Mouse (Mus musculus) hindbrain, embryonic 16.5 days (tissue): Measurements from ENCODE around the gene Tas2r113. TPM values are rescaled to one million over a fixed set of nuclear protein-coding genes. Genes with fewer than 3 reads are reported as not detected.
"Not testable (repeated sequence)": the region's sequence is repeated elsewhere in the genome, so short reads cannot be mapped to it uniquely, and the experiment has no call there.

Source experiments
- ATAC-seq: fragments of 200-750 bp; cut with Nextera tagmentation; 2 replicates; pipeline ENCODE4 v1.8.0; 2017; ENCODE audit warnings: moderate TSS enrichment, moderate library complexity
- H3K27ac ChIP-seq: fragments of 300-500 bp; sonication (generic); 2 replicates; pipeline ENCODE4 v1.5.1; 2014; ENCODE audit warnings: low read depth, mild to moderate bottlenecking, control low read depth, low read length, moderate library complexity
- H3K27me3 ChIP-seq: fragments of 300-500 bp; sonication (generic); replicated peaks from 2 replicates; pipeline ENCODE4 v1.6.1; 2014; ENCODE audit warnings: low read length; ENCODE audit not compliant: control insufficient read depth, insufficient read depth
- H3K36me3 ChIP-seq: fragments of 300-500 bp; sonication (generic); 2 replicates; pipeline ENCODE4 v1.6.1; 2014; ENCODE audit warnings: mild to moderate bottlenecking, low read length, moderate library complexity, mixed read lengths; ENCODE audit not compliant: control insufficient read depth, insufficient read depth
- H3K4me1 ChIP-seq: fragments of 300-500 bp; sonication (generic); 2 replicates; pipeline ENCODE4 v1.6.1; 2014; ENCODE audit warnings: low read depth, low read length; ENCODE audit not compliant: control insufficient read depth, insufficient read depth
- H3K4me2 ChIP-seq: fragments of 300-500 bp; sonication (generic); 2 replicates; pipeline ENCODE4 v1.6.1; 2014; ENCODE audit warnings: mild to moderate bottlenecking, low read length, control low read depth, moderate library complexity
- H3K4me3 ChIP-seq: fragments of 300-500 bp; sonication (generic); 2 replicates; pipeline ENCODE4 v1.5.1; 2014; ENCODE audit warnings: mild to moderate bottlenecking, low read length, control low read depth, moderate library complexity
- H3K9ac ChIP-seq: fragments of 300-500 bp; sonication (generic); 2 replicates; pipeline ENCODE4 v1.6.1; 2014; ENCODE audit warnings: low read depth, mild to moderate bottlenecking, control low read depth, low read length, moderate library complexity
- H3K9me3 ChIP-seq: fragments of 300-500 bp; sonication (generic); 2 replicates; pipeline ENCODE4 v1.6.1; 2014; ENCODE audit warnings: mild to moderate bottlenecking, low read length, moderate library complexity; ENCODE audit not compliant: control insufficient read depth
- whole genome bisulfite sequencing: fragments of 180-500 bp; shearing (Covaris S2); extraction: QIAGEN DNeasy Blood & Tissue Kit; methylation state at CpG from one replicate; pipeline ENCODE4 v1.1.7; 2014; 5-methylcytosine and 5-hydroxymethylcytosine counted together
- polyA plus RNA-seq: library from polyadenylated mRNA; unstranded; fragments of >200 nt; fragmentation: Nextera tagmentation; extraction: Ambion mirVana; gene quantifications from 2 replicates; pipeline ENCODE4 v1.2.1, GENCODE M21; 2015

Tas2r113 gene
- not detected in 2 replicates for polyA plus RNA-seq

DNA sequence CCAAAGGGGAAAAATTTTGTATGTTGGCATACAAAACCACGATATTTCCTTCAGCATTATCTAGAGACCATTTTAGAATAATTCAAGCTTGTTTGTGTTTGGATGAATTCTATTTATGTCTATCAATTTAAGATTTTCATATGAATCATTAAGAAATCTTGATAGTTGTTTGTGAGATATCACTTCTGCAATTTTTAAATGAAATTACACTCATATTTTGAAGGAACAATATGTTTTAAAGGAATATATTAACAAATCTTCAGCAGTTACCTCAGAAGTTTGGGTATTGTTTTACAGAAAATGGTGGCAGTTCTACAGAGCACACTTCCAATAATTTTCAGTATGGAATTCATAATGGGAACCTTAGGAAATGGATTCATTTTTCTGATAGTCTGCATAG is at the start of gene Tas2r113:
Gene Tas2r113 (plus strand): TSS at position 301 of the 400 bp plus-strand sequence.
- Histone ChIP-seq H3K36me3 (no peaks in the 10 kb centered on the region), H3K27ac (no peak within 1 kb of the TSS), H3K4me2 (no peak within 1 kb of the TSS), H3K9ac (no peak within 1 kb of the TSS), H3K4me3 (no peak within 1 kb of the TSS), H3K9me3 (no peaks in the 10 kb centered on the region), H3K4me1 (no peaks in the 10 kb centered on the region), H3K27me3 (no peaks in the 10 kb centered on the region)
- no peak for ATAC-seq
- WGBS = 81% methylated on average over 1 of the region's 1 CpGs

DNA sequence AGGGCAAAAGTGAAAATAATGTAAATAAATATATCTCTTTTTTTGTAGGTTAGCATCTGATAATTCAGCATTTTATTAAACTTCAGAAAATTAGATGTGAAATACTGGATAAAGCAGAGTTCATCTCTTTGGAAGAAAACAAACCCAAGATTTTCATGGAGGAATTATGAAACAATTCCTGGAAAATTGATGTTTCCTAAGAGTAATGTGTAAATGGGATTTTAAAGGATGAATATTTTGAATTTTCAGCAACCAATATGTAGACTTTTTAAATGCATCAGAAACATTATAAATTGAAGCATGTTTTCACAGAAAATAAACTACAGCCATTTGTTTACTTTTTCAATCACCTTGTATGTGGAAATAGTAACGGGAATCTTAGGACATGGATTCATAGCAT is 46.0 kb upstream of the Tas2r113 start, which contains the start of gene Tas2r123:
Gene Tas2r123 (plus strand): TSS at position 301 of the 400 bp plus-strand sequence.
- Histone ChIP-seq H3K4me1 (no peaks in the 10 kb centered on the region), H3K4me2 (no peak within 1 kb of the TSS), H3K36me3 (no peaks in the 10 kb centered on the region), H3K9me3 (no peaks in the 10 kb centered on the region), H3K9ac (no peak within 1 kb of the TSS), H3K27me3 (no peaks in the 10 kb centered on the region), H3K4me3 (no peak within 1 kb of the TSS), H3K27ac (no peak within 1 kb of the TSS)
- 71% methylated on average over 1 of the region's 1 CpGs for WGBS
- no peak for ATAC-seq

DNA sequence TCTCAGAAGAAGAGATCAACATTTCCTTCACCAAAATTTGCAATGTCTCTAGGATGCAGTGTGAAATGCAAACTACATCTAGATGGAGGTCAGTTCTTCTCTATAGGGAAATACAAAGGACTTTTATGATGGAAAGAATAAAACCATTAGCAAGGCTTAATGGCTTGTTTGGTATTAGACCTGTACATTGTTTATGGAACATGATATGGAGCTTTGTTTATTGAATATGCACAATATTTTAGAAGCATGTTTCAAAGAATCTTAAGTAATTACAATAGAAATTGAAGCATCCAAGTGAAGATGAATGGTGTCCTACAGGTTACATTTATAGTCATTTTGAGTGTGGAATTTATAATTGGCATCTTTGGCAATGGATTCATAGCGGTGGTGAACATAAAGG is 37.7 kb upstream of the Tas2r113 start, which contains the start of gene Tas2r116:
Gene Tas2r116 (plus strand): TSS at position 301 of the 400 bp plus-strand sequence.
- H3K4me3 ChIP-seq = no peak within 1 kb of the TSS
- H3K9ac ChIP-seq = no peak within 1 kb of the TSS
- no peak for ATAC-seq
- no peaks in the 10 kb centered on the region for H3K27me3 ChIP-seq
- WGBS = 63% methylated on average over 1 of the region's 1 CpGs
- H3K4me1 ChIP-seq = no peaks in the 10 kb centered on the region
- no peak within 1 kb of the TSS for H3K4me2 ChIP-seq
- no peaks in the 10 kb centered on the region for H3K9me3 ChIP-seq
- no peaks in the 10 kb centered on the region for H3K36me3 ChIP-seq
- no peak within 1 kb of the TSS for H3K27ac ChIP-seq

DNA sequence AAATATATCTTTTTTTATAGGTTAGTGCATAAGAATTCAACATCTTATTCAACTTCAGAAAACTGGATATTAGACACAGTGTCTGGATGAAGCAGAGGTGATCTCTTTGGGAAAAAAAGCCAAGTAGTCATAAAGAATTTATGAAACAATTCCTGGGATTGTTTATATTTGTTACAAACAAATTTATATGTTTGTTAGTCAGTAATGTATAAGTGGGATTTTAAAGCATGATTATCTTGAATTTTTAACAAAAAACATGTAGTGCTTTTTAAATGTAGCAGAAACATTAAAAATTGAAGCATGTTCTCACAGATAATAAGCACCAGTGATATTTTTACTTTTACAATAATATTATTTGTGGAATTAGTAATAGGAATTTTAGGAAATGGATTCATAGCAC is 25.1 kb upstream of the Tas2r113 start, which contains the start of gene Tas2r110:
Gene Tas2r110 (plus strand): TSS at position 301 of the 400 bp plus-strand sequence.
- Histone ChIP-seq H3K9ac (no peak within 1 kb of the TSS), H3K27me3 (no peaks in the 10 kb centered on the region), H3K9me3 (no peaks in the 10 kb centered on the region), H3K4me1 (no peaks in the 10 kb centered on the region), H3K36me3 (no peaks in the 10 kb centered on the region), H3K4me3 (no peak within 1 kb of the TSS), H3K27ac (no peak within 1 kb of the TSS), H3K4me2 (no peak within 1 kb of the TSS)
- ATAC-seq = no peak

DNA sequence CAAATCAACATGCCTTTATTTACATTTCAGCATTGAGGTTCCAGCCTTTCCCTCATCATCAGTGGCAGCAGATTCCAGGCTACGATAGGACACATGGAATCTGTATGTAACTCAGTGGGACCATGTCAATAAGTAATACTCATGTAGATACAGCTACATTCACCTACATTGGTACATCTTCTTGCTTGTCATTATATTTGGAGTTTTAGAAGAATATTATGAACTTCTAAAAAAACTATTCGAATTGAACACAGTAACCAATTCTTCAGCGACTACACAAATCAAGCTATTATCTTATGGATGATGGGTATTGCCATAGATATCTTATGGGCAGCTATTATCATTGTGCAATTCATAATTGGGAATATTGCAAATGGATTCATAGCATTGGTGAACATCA is 16.5 kb downstream of the Tas2r113 start, which contains the start of gene Tas2r125:
Gene Tas2r125 (plus strand): TSS at position 301 of the 400 bp plus-strand sequence.
- no peak within 1 kb of the TSS for H3K9ac ChIP-seq
- no peaks in the 10 kb centered on the region for H3K27me3 ChIP-seq
- no peaks in the 10 kb centered on the region for H3K9me3 ChIP-seq
- H3K36me3 ChIP-seq = no peaks in the 10 kb centered on the region
- H3K4me1 ChIP-seq = no peaks in the 10 kb centered on the region
- H3K4me3 ChIP-seq = no peak within 1 kb of the TSS
- WGBS = 83% methylated on average over 3 of the region's 3 CpGs
- no peak within 1 kb of the TSS for H3K27ac ChIP-seq
- H3K4me2 ChIP-seq = no peak within 1 kb of the TSS
- ATAC-seq = no peak

DNA sequence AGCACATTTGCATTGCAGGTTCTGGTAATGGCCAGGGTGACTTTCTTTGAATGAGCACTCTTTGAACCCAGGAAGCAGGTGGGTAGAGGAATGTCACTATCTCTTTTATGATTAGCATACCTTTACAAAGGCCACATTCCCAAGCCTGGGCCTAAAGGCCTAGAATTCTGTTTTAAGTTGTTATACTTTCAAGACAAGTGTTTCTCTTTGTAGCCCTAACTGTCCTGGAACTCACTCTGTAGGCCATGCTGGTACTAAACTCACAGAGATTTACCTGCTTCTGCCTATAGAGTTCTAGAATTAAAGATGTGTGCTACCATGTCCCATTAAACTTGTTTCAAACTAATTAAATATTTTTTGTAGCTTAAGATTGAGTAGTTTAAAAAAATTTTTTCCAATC is 48.6 kb downstream of the Tas2r113 start:
- H3K27me3 ChIP-seq, H3K4me1 ChIP-seq, H3K36me3 ChIP-seq, ATAC-seq, H3K4me2 ChIP-seq, H3K4me3 ChIP-seq, H3K9me3 ChIP-seq, H3K9ac ChIP-seq, H3K27ac ChIP-seq: not testable (repeated sequence)

Other genes starting within 250 kb of the Tas2r113 start
- not detected in 2 replicates for gene A630073D07Rik, start 241.5 kb upstream of the Tas2r113 start, polyA plus RNA-seq
- gene Tas2r120, start 236.1 kb upstream of the Tas2r113 start, polyA plus RNA-seq = not detected in 2 replicates
- gene Tas2r121, start 192.0 kb upstream of the Tas2r113 start, polyA plus RNA-seq = not detected in 2 replicates
- gene Tas2r122, start 181.1 kb upstream of the Tas2r113 start, polyA plus RNA-seq = not detected in 2 replicates
- gene Tas2r115, start 155.0 kb upstream of the Tas2r113 start, polyA plus RNA-seq = not detected in 2 replicates
- gene Tas2r124, start 138.3 kb upstream of the Tas2r113 start, polyA plus RNA-seq = not detected in 2 replicates
- gene Tas2r102, start 130.9 kb upstream of the Tas2r113 start, polyA plus RNA-seq = not detected in 2 replicates
- gene Tas2r136, start 114.8 kb upstream of the Tas2r113 start, polyA plus RNA-seq = not detected in 2 replicates
- not detected in 2 replicates for gene Tas2r117, start 90.2 kb upstream of the Tas2r113 start, polyA plus RNA-seq
- gene Tas2r123, start 45.9 kb upstream of the Tas2r113 start, polyA plus RNA-seq = not detected in 2 replicates
- gene Tas2r116, start 37.6 kb upstream of the Tas2r113 start, polyA plus RNA-seq = not detected in 2 replicates
- not detected in 2 replicates for gene Tas2r110, start 25.0 kb upstream of the Tas2r113 start, polyA plus RNA-seq
- gene Tas2r125, start 16.6 kb downstream of the Tas2r113 start, polyA plus RNA-seq = 0.17 TPM in 1 of 2 replicates, not detected in the other
- not detected in 2 replicates for gene Tas2r129, start 58.1 kb downstream of the Tas2r113 start, polyA plus RNA-seq
- not detected in 2 replicates for gene Tas2r131, start 64.9 kb downstream of the Tas2r113 start, polyA plus RNA-seq
- gene Tas2r109, start 88.0 kb downstream of the Tas2r113 start, polyA plus RNA-seq = not detected in 2 replicates
- gene Tas2r103, start 144.1 kb downstream of the Tas2r113 start, polyA plus RNA-seq = not detected in 2 replicates
- gene Tas2r140, start 162.8 kb downstream of the Tas2r113 start, polyA plus RNA-seq = not detected in 2 replicates
- 109 and 114 TPM in 2 replicates for gene Smim10l1, start 211.9 kb downstream of the Tas2r113 start, polyA plus RNA-seq